Mouse (Mus musculus) NIH3T3 (cell line): ENCODE measurements around the gene Srrt.

Experiments used
- DNase-seq: peaks from one replicate; pipeline ENCODE4 v3.0.0-alpha.2; 2012; ENCODE audit warnings: low read depth

Srrt gene

GRCm38 (mm10) chr5:137338256-137338655 lies 30.8 kb upstream of the Srrt start:
- DNase-seq = peak; percentile 97

- DNase-seq = no peak
Observed at GRCm38 (mm10) chr5:137337190-137337589, 29.7 kb upstream of the Srrt start.

GRCm38 (mm10) chr5:137335066-137335465 lies 27.6 kb upstream of the Srrt start:
- no peak for DNase-seq

- DNase-seq = no peak
Observed at GRCm38 (mm10) chr5:137334317-137334716, 26.8 kb upstream of the Srrt start.

- DNase-seq = peak; percentile 98
Observed at GRCm38 (mm10) chr5:137333512-137334174, 26.2 kb upstream of the Srrt start, which contains the start of gene Slc12a9. Slc12a9 (minus strand) TSS chr5:137333597.

GRCm38 (mm10) chr5:137332857-137333511 lies 25.5 kb upstream of the Srrt start:
- DNase-seq = no peak

- no peak for DNase-seq
Observed at GRCm38 (mm10) chr5:137330910-137331309, 23.4 kb upstream of the Srrt start.

GRCm38 (mm10) chr5:137320996-137321395 lies 13.5 kb upstream of the Srrt start:
- DNase-seq = no peak

GRCm38 (mm10) chr5:137318570-137318969 lies 11.1 kb upstream of the Srrt start:
- DNase-seq = no peak

GRCm38 (mm10) chr5:137317361-137317760 lies 9.9 kb upstream of the Srrt start:
- DNase-seq = no peak

- no peak for DNase-seq
Observed at GRCm38 (mm10) chr5:137315084-137315903, 7.8 kb upstream of the Srrt start.

- peak; percentile 99 for DNase-seq
Observed at GRCm38 (mm10) chr5:137314193-137315083, 7.0 kb upstream of the Srrt start, which contains the start of gene Trip6. Trip6 (minus strand) TSS chr5:137314404.

GRCm38 (mm10) chr5:137313466-137314192 lies 6.2 kb upstream of the Srrt start:
- peak; percentile 66 for DNase-seq

GRCm38 (mm10) chr5:137308356-137308755 lies 882 bp upstream of the Srrt start:
- DNase-seq = peak; percentile 45

- DNase-seq = peak; percentile 32
Observed at GRCm38 (mm10) chr5:137306439-137307005, 952 bp downstream of the Srrt start.

GRCm38 (mm10) chr5:137305822-137306221 lies 1.7 kb downstream of the Srrt start:
- peak; percentile 12 for DNase-seq

- DNase-seq = no peak
Observed at GRCm38 (mm10) chr5:137304816-137305215, 2.7 kb downstream of the Srrt start.

GRCm38 (mm10) chr5:137304165-137304564 lies 3.3 kb downstream of the Srrt start:
- DNase-seq = peak; percentile 30

GRCm38 (mm10) chr5:137303609-137304008 lies 3.9 kb downstream of the Srrt start:
- no peak for DNase-seq

- peak; percentile 15 for DNase-seq
Observed at GRCm38 (mm10) chr5:137301253-137301652, 6.2 kb downstream of the Srrt start.

- no peak for DNase-seq
Observed at GRCm38 (mm10) chr5:137299240-137299639, 8.2 kb downstream of the Srrt start.
